Mouse (Mus musculus): ENCODE measurements around the gene Prmt2. TPM values are rescaled to one million over a fixed set of nuclear protein-coding genes. Genes with fewer than 3 reads are reported as not detected.

The Prmt2 gene
- polyA plus RNA-seq, 1 experiment from 2014 or later, result 10.1 TPM

MicroRNAs within 50 kb of the gene (microRNA counts, 519-probe panel; counts per million panel counts)
- 582 counts per million, percentile 70 among the panel's probes with 10 or more counts for microRNA mmu-miR-678

Small RNAs within 50 kb of the gene (microRNA-seq; reads per million reads assigned to microRNA genes)
- gene Mir678, result not detected

Other genes starting within 250 kb of the Prmt2 start
- 17.5 and 21.0 TPM in 2 replicates for gene Zfp280b, start 205.2 kb downstream of the Prmt2 start, polyA plus RNA-seq (2016; fragmentation: Nextera tagmentation; extraction: Ambion mirVana)
- gene Slc5a4b, start 126.9 kb downstream of the Prmt2 start, polyA plus RNA-seq (2016; fragmentation: Nextera tagmentation; extraction: Ambion mirVana), result 0.16 and 0.17 TPM in 2 replicates
- 0.06 TPM in 1 of 2 replicates, not detected in the other for gene Slc5a4a, start 90.4 kb downstream of the Prmt2 start, polyA plus RNA-seq (2016; fragmentation: Nextera tagmentation; extraction: Ambion mirVana)
- gene S100b, start 16.0 kb upstream of the Prmt2 start, polyA plus RNA-seq (2016; fragmentation: Nextera tagmentation; extraction: Ambion mirVana), result not detected in 2 replicates
- 2.4 and 2.7 TPM in 2 replicates for gene Dip2a, start 107.4 kb upstream of the Prmt2 start, polyA plus RNA-seq (2016; fragmentation: Nextera tagmentation; extraction: Ambion mirVana)
- gene AC141477.1, start 202.6 kb upstream of the Prmt2 start, polyA plus RNA-seq (2016; fragmentation: Nextera tagmentation; extraction: Ambion mirVana), result not detected in 2 replicates
- 12.6 and 13.8 TPM in 2 replicates for gene Pcnt, start 204.9 kb upstream of the Prmt2 start, polyA plus RNA-seq (2016; fragmentation: Nextera tagmentation; extraction: Ambion mirVana)
- gene 2610028H24Rik, start 211.2 kb upstream of the Prmt2 start, polyA plus RNA-seq (2016; fragmentation: Nextera tagmentation; extraction: Ambion mirVana), result not detected in 2 replicates
- 39.1 and 43.3 TPM in 2 replicates for gene Mcm3ap, start 231.1 kb upstream of the Prmt2 start, polyA plus RNA-seq (2016; fragmentation: Nextera tagmentation; extraction: Ambion mirVana)
- 5.3 and 5.7 TPM in 2 replicates for gene Ybey, start 231.2 kb upstream of the Prmt2 start, polyA plus RNA-seq (2016; fragmentation: Nextera tagmentation; extraction: Ambion mirVana)